Mouse (Mus musculus): Measurements from ENCODE around the gene Cstf3.

DNA sequence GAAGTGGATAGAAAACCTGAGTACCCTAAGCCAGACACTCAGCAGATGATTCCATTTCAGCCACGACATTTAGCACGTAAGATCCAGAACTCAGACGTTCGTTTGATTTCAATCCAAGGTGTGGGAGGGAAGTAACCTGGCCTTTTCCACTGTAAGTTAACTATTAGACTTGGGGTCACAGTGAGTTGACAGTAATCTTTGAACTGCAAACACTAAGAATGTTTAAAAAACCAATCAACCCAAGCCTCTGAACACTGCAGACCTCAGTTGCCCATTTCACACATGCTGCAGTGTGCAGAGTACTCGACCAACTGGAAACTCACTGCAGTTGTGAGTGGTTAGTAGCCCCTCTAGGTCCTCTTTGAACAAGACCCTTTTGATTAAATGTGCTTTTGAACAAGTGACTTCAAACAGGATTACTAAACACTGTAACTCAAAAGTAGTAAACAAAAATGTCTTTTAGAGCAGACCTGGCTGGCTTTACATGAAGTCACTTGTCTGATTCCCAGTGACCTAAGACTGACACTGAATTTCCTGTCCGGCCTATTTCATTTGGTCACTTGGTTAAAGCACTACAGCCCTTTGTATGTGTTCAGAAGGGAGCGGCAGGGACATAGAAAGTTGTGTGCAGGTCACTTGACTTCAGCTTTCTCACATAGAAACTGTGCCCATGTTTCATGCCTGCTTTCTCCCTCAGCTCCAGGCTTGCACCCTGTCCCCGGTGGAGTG lies 73.2 kb downstream of the Cstf3 start:
- TF ChIP-seq POLR2A (IDR thresholded peaks at IDR 0.05; ENCODE audit: low read depth, low read length) (no peak), CTCF (IDR thresholded peaks at IDR 0.05; ENCODE audit: extremely low read depth, insufficient read depth, insufficient read length, insufficient replicate concordance) (no peak)

Measured in spleen, adult 2 months (tissue).